Mouse (Mus musculus): Measurements from ENCODE around the gene Rfx6.

The Rfx6 gene

DNA sequence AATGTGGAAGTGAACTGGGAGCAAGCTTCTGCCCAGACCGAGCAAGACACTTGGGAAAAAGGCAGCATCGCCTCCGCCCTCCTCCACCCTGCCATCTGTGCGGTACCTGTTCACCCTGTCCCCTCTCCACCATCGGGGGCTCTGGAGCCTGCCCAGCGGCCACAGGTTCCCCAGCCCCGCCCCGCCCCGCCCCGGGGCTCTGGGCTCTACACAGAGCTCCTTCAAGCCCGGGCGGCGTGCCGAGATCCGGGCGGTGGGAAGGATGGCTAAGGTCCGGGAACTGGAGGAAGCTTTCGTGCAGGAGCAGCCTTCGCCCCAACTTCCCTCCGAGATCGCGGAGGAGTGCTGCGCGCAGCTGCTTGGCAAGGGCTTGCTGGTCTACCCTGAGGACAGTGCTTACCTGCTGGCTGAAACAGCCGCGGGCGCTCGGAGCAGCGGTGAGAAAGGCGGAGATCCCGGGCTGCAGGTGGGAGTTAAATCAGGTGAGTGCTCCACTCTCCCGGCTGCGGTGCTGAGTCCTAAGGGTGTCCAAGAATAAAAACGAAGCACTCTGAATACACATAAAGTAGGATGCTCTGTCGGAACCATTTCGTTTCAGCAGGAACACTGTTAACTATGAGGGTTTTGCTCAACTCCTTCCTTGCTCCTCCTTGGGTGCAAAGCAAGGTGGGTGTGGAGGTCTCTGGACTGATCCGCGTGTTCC is at the start of gene Rfx6:
Rfx6 (plus strand) TSS at position 209 of the 703 bp plus-strand sequence.
- DNase-seq: no peak

- no peak for DNase-seq
Measured at GRCm38 (mm10) chr10:51631411-51632136, 46.0 kb upstream of the Rfx6 start, which contains the start of gene Gprc6a. Gene Gprc6a, minus strand, starts transcription at chr10:51631461.

DNA sequence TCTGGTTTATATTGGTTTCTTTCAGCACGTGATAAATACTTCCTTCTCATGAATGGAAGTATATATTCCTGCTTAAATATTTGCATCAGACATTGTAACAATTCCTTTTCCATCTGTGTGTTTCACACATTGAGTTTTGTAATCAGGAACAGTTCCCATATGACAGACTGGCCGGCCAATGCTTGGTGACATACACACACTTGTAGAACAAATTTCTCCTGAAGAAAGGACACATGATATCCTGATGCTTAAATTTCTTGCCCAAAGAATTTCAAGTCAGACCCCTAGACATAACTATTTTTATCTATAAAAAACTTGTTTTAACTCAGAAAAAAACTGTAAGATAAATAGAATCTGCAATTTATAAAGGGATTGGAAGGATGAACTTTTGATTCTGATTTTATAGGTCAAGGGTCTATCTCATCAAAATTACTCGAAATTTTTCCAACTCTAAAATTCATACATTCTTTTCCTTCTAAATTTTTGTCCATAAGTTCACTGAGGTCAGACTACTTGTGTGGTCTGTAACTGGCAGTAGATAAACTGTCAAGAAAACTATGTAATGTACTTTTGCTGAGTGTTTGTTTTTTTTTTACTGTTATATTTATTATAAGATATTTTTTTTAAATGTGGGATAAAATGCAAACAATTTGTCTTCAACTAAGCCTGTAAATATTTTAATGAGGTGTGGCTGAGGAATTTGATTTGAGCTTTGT is 27.9 kb upstream of the Rfx6 start:
- no peak for DNase-seq

- no peak for DNase-seq
Measured at GRCm38 (mm10) chr10:51657324-51657723, 20.2 kb upstream of the Rfx6 start.

DNA sequence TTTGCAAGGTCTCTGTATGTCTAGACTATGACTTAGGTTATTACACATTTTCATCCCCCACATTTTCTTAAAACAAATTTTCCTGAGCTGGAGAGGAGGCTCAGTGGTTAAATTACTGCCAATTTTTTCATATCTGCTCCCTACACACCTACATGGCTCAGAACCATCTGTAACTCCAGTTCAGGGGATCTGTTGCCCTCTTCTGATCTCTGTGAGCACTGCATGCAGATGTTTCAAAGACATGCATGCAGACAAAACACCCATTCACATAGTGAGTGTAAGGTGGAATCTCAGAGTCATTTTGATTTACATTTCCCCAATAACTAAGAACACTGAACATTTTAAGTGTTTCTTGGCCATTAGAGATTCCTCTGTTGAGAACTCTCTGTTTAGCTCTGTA is 8.2 kb upstream of the Rfx6 start:
- DNase-seq: no peak

DNA sequence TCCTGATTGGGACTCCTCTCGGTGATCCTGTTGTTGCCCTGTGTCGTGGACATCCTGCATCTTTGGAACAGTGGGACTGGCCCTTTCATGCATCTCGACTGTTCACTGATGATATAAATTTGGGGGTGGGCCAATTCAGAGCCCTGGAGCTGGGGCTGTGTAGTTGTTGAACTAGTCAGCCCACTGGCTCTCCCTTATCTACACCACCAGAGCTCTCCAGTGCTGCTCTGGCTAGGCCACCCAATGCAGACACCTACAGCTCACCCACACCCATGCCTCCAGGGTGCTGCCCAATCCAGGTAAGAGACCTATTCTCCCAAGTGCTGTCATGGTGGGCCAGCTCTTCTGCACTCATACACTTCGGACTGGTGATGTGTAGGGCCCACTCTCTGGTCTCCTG is 6.0 kb upstream of the Rfx6 start:
- DNase-seq: no peak

GRCm38 (mm10) chr10:51672082-51672779 is 5.3 kb upstream of the Rfx6 start:
- no peak for DNase-seq

DNA sequence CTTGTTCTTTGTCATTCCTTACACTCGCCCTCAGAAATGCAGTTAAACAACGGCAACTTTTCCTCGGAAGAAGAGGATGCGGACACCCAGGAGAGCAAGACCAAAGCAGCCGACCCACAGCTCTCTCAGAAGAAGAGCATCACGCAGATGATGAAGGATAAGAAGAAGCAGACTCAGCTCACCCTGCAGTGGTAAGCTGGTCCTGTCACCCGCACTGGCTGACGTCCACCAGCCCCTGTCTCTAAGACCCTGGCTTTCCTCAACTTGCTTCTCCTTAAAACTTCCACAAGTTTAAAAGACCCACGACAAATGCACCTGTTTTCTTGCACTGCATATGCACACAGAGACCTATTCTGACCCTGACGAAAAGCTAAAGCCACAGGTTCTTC is 689 bp downstream of the Rfx6 start:
- no peak for DNase-seq

- no peak for DNase-seq
Measured at GRCm38 (mm10) chr10:51720904-51721303, 43.3 kb downstream of the Rfx6 start.

DNA sequence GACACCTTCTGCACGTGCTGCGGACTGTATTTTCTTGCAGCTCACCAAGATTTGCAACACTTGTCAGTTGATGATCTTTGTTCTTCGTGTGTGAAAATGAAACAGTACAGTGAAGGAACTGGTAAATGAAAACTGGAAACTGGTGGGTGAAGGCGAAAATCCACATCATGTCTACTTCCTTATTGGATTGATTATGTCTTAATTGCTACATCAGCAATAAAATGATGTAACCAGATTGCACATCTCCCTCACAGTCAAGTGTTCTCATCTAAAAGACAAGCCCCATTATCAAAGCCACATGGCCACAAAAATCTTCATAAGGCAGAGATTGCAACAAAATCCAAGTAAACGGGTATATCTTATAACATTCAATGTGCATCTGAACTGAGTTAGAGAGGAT is 83.9 kb downstream of the Rfx6 start:
- no peak for DNase-seq

- DNase-seq: peak; percentile 13
Measured at GRCm38 (mm10) chr10:51763241-51763640, 85.7 kb downstream of the Rfx6 start.

- DNase-seq: peak; percentile 5
Measured at GRCm38 (mm10) chr10:51768445-51768844, 90.9 kb downstream of the Rfx6 start.

- DNase-seq: no peak
Measured at GRCm38 (mm10) chr10:51769252-51769651, 91.7 kb downstream of the Rfx6 start.

DNA sequence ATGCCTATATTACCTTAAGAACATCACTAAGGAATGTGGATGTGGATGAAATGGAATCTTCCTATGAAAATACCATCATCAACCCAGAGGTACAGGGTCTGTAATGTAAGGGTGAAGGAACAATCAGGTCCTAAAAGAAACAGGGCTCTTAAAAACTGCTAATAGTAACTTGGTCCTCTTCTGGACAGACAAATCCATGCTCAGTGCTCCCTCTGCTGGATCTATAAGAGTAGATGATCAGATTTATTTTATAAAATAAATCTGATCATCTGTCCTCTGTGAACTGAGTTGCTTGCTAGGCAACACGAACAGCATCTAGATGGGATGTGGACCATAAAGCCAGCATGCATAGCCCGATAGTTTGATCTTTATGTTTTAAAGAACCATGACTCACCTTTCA is 102.1 kb downstream of the Rfx6 start:
- no peak for DNase-seq

All from kidney, adult 11 months (tissue).